Mouse (Mus musculus) thymus, adult 2 months (tissue): ENCODE measurements at regions not wholly inside any gene's neighbourhood (a gene's known extent, or its start where the extent isn't known, plus 50 kb on each side); places are given as distances from the start of the nearest gene placed in this dataset.

ENCODE experiments used
- CTCF ChIP-seq: fragments of 200-500 bp; IDR thresholded peaks from 2 replicates; pipeline ENCODE4 v1.5.1; 2012; ENCODE audit warnings: mild to moderate bottlenecking, control low read depth, low read length, moderate library complexity, borderline replicate concordance; ENCODE audit not compliant: control insufficient read depth, poor library complexity, insufficient read depth; ENCODE audit errors: extremely low read depth
- POLR2A ChIP-seq: fragments of 200-500 bp; IDR thresholded peaks from 2 replicates; pipeline ENCODE4 v1.6.1; 2012; ENCODE audit warnings: mild to moderate bottlenecking, low read length, control low read depth, moderate library complexity; ENCODE audit not compliant: control insufficient read depth, poor library complexity, insufficient read depth; ENCODE audit errors: extremely low read depth

GRCm38 (mm10) chr2:117801946-117802600 is 309.6 kb upstream of the Thbs1 start:
- TF ChIP-seq CTCF (no peak), POLR2A (no peak)
